Mouse (Mus musculus): ENCODE results near the gene Exoc7. TPM values are rescaled to one million over a fixed set of nuclear protein-coding genes. Genes with fewer than 3 reads are reported as not detected.
"Not testable (repeated sequence)": the region's sequence is repeated elsewhere in the genome, so short reads cannot be mapped to it uniquely, and the experiment has no call there.

Exoc7 gene
- total RNA-seq, 1 experiment from 2014 or later = 20.4 TPM

GRCm38 (mm10) chr11:116290556-116290955 is 16.5 kb downstream of the Exoc7 start:
- ATAC-seq (replicated peaks in 1 of 2; ENCODE audit: insufficient read depth in 1 of 2, low FRiP score in 2 of 2, low TSS enrichment in 1 of 2, low read depth in 1 of 2, poor library complexity in 2 of 2, severe bottlenecking in 2 of 2) = no peak

GRCm38 (mm10) chr11:116287351-116287750 is 19.7 kb downstream of the Exoc7 start:
- no peak for ATAC-seq (replicated peaks in 1 of 2; ENCODE audit: insufficient read depth in 1 of 2, low FRiP score in 2 of 2, low TSS enrichment in 1 of 2, low read depth in 1 of 2, poor library complexity in 2 of 2, severe bottlenecking in 2 of 2)

GRCm38 (mm10) chr11:116285770-116286191 is 21.3 kb downstream of the Exoc7 start:
- ATAC-seq (replicated peaks in 1 of 2; ENCODE audit: insufficient read depth in 1 of 2, low FRiP score in 2 of 2, low TSS enrichment in 1 of 2, low read depth in 1 of 2, poor library complexity in 2 of 2, severe bottlenecking in 2 of 2) = no peak

- no peak for ATAC-seq (replicated peaks in 1 of 2; ENCODE audit: insufficient read depth in 1 of 2, low FRiP score in 2 of 2, low TSS enrichment in 1 of 2, low read depth in 1 of 2, poor library complexity in 2 of 2, severe bottlenecking in 2 of 2)
These were observed 23.1 kb downstream of the Exoc7 start for GRCm38 (mm10) chr11:116283982-116284381.

GRCm38 (mm10) chr11:116282912-116283521 is 24.0 kb downstream of the Exoc7 start:
- ATAC-seq (replicated peaks in 1 of 2; ENCODE audit: insufficient read depth in 1 of 2, low FRiP score in 2 of 2, low TSS enrichment in 1 of 2, low read depth in 1 of 2, poor library complexity in 2 of 2, severe bottlenecking in 2 of 2) = peak in 1 of 2 experiments; percentile 19; a peak in 1 of 4 replicates

- ATAC-seq (replicated peaks in 1 of 2; ENCODE audit: insufficient read depth in 1 of 2, low FRiP score in 2 of 2, low TSS enrichment in 1 of 2, low read depth in 1 of 2, poor library complexity in 2 of 2, severe bottlenecking in 2 of 2) = peak in 1 of 2 experiments; percentile 34; a peak in 1 of 4 replicates
These were observed 24.9 kb downstream of the Exoc7 start for GRCm38 (mm10) chr11:116282089-116282488.

GRCm38 (mm10) chr11:116281671-116282070 is 25.4 kb downstream of the Exoc7 start:
- no peak for ATAC-seq (replicated peaks in 1 of 2; ENCODE audit: insufficient read depth in 1 of 2, low FRiP score in 2 of 2, low TSS enrichment in 1 of 2, low read depth in 1 of 2, poor library complexity in 2 of 2, severe bottlenecking in 2 of 2)

- ATAC-seq (replicated peaks in 1 of 2; ENCODE audit: insufficient read depth in 1 of 2, low FRiP score in 2 of 2, low TSS enrichment in 1 of 2, low read depth in 1 of 2, poor library complexity in 2 of 2, severe bottlenecking in 2 of 2) = peak in 1 of 2 experiments; percentile 19; a peak in 1 of 4 replicates
These were observed 26.0 kb downstream of the Exoc7 start, which contains the start of gene Galr2 for GRCm38 (mm10) chr11:116280751-116281663. Gene Galr2, plus strand, starts transcription at chr11:116280939.

- not testable (repeated sequence) for ATAC-seq (replicated peaks in 1 of 2; ENCODE audit: insufficient read depth in 1 of 2, low FRiP score in 2 of 2, low TSS enrichment in 1 of 2, low read depth in 1 of 2, poor library complexity in 2 of 2, severe bottlenecking in 2 of 2)
These were observed 29.8 kb downstream of the Exoc7 start for GRCm38 (mm10) chr11:116277184-116277583.

- ATAC-seq (replicated peaks in 1 of 2; ENCODE audit: insufficient read depth in 1 of 2, low FRiP score in 2 of 2, low TSS enrichment in 1 of 2, low read depth in 1 of 2, poor library complexity in 2 of 2, severe bottlenecking in 2 of 2) = peak; percentile 99
These were observed 32.9 kb downstream of the Exoc7 start, which contains the start of gene Srp68 for GRCm38 (mm10) chr11:116274045-116274666. Gene Srp68, minus strand, starts transcription at chr11:116274217.

GRCm38 (mm10) chr11:116273469-116274044 is 33.5 kb downstream of the Exoc7 start:
- ATAC-seq (replicated peaks in 1 of 2; ENCODE audit: insufficient read depth in 1 of 2, low FRiP score in 2 of 2, low TSS enrichment in 1 of 2, low read depth in 1 of 2, poor library complexity in 2 of 2, severe bottlenecking in 2 of 2) = peak in 1 of 2 experiments; percentile 16; a peak in 1 of 4 replicates

- ATAC-seq (replicated peaks in 1 of 2; ENCODE audit: insufficient read depth in 1 of 2, low FRiP score in 2 of 2, low TSS enrichment in 1 of 2, low read depth in 1 of 2, poor library complexity in 2 of 2, severe bottlenecking in 2 of 2) = no peak
These were observed 34.2 kb downstream of the Exoc7 start for GRCm38 (mm10) chr11:116272589-116273468.

- no peak for ATAC-seq (replicated peaks in 1 of 2; ENCODE audit: insufficient read depth in 1 of 2, low FRiP score in 2 of 2, low TSS enrichment in 1 of 2, low read depth in 1 of 2, poor library complexity in 2 of 2, severe bottlenecking in 2 of 2)
These were observed 37.5 kb downstream of the Exoc7 start for GRCm38 (mm10) chr11:116269560-116269959.

GRCm38 (mm10) chr11:116268313-116268712 is 38.7 kb downstream of the Exoc7 start:
- no peak for ATAC-seq (replicated peaks in 1 of 2; ENCODE audit: insufficient read depth in 1 of 2, low FRiP score in 2 of 2, low TSS enrichment in 1 of 2, low read depth in 1 of 2, poor library complexity in 2 of 2, severe bottlenecking in 2 of 2)

- no peak for ATAC-seq (replicated peaks in 1 of 2; ENCODE audit: insufficient read depth in 1 of 2, low FRiP score in 2 of 2, low TSS enrichment in 1 of 2, low read depth in 1 of 2, poor library complexity in 2 of 2, severe bottlenecking in 2 of 2)
These were observed 39.4 kb downstream of the Exoc7 start for GRCm38 (mm10) chr11:116267637-116268036.

GRCm38 (mm10) chr11:116265850-116266249 is 41.2 kb downstream of the Exoc7 start:
- peak in 1 of 2 experiments; percentile 34; a peak in 1 of 4 replicates for ATAC-seq (replicated peaks in 1 of 2; ENCODE audit: insufficient read depth in 1 of 2, low FRiP score in 2 of 2, low TSS enrichment in 1 of 2, low read depth in 1 of 2, poor library complexity in 2 of 2, severe bottlenecking in 2 of 2)
